Mouse (Mus musculus) stomach, embryonic 15.5 days (tissue): ENCODE results near the gene Ino80b. TPM values are rescaled to one million over a fixed set of nuclear protein-coding genes. Genes with fewer than 3 reads are reported as not detected.

Experiments used
- ATAC-seq: fragments of 200-750 bp; cut with Nextera tagmentation; 2 replicates; pipeline ENCODE4 v1.8.0; 2017; ENCODE audit warnings: low read depth, moderate number of reproducible peaks, moderate TSS enrichment; ENCODE audit not compliant: insufficient read depth, low FRiP score
- H3K27ac ChIP-seq: fragments of 300-500 bp; sonication (generic); 2 replicates; pipeline ENCODE4 v1.5.1; 2015; ENCODE audit warnings: mild to moderate bottlenecking, inconsistent platforms
- H3K27me3 ChIP-seq: fragments of 300-500 bp; sonication (generic); replicated peaks from 2 replicates; pipeline ENCODE4 v1.6.1; 2015; ENCODE audit warnings: inconsistent platforms
- H3K36me3 ChIP-seq: fragments of 300-500 bp; sonication (generic); 2 replicates; pipeline ENCODE4 v1.6.1; 2015; ENCODE audit warnings: inconsistent platforms
- H3K4me1 ChIP-seq: fragments of 300-500 bp; sonication (generic); 2 replicates; pipeline ENCODE4 v1.6.1; 2015; ENCODE audit warnings: inconsistent platforms
- H3K4me2 ChIP-seq: fragments of 300-500 bp; sonication (generic); 2 replicates; pipeline ENCODE4 v1.6.1; 2015; ENCODE audit warnings: mild to moderate bottlenecking, inconsistent platforms
- H3K4me3 ChIP-seq: fragments of 300-500 bp; sonication (generic); replicated peaks from 2 replicates; pipeline ENCODE4 v1.5.1; 2015; ENCODE audit warnings: inconsistent platforms
- H3K9ac ChIP-seq: fragments of 300-500 bp; sonication (generic); 2 replicates; pipeline ENCODE4 v1.6.1; 2015; ENCODE audit warnings: inconsistent platforms
- H3K9me3 ChIP-seq: fragments of 300-500 bp; sonication (generic); 2 replicates; pipeline ENCODE4 v1.6.1; 2016; ENCODE audit warnings: inconsistent platforms
- WGBS: fragments of 180-500 bp; shearing (Covaris S2); methylation state at CpG from one replicate; pipeline ENCODE4 v1.1.7; 2015; 5-methylcytosine and 5-hydroxymethylcytosine counted together
- polyA plus RNA-seq: library from polyadenylated mRNA; unstranded; fragments of >200 nt; fragmentation: Nextera tagmentation; extraction: Ambion mirVana; gene quantifications from 2 replicates; pipeline ENCODE4 v1.2.1, GENCODE M21; 2015

Gene Ino80b
- polyA plus RNA-seq, 1 experiment from 2014 or later = 11.4 TPM

GRCm38 (mm10) chr6:83122961-83123360 is 2.3 kb downstream of the Ino80b start:
- Histone ChIP-seq H3K4me2 (peak overlapping the region; percentile 97), H3K4me1 (peaks cover 45% of the 10 kb centered on the region), H3K27me3 (no peaks in the 10 kb centered on the region), H3K9ac (no peak overlapping the region), H3K27ac (peak overlapping the region; percentile 98; the same call in 1 of the 2 replicates), H3K9me3 (no peaks in the 10 kb centered on the region), H3K4me3 (peak overlapping the region; percentile 59; the same call in 1 of the 2 replicates), H3K36me3 (peaks cover 9% of the 10 kb centered on the region)
- no peak for ATAC-seq
- WGBS = 79% methylated on average over 5 of the region's 5 CpGs

DNA sequence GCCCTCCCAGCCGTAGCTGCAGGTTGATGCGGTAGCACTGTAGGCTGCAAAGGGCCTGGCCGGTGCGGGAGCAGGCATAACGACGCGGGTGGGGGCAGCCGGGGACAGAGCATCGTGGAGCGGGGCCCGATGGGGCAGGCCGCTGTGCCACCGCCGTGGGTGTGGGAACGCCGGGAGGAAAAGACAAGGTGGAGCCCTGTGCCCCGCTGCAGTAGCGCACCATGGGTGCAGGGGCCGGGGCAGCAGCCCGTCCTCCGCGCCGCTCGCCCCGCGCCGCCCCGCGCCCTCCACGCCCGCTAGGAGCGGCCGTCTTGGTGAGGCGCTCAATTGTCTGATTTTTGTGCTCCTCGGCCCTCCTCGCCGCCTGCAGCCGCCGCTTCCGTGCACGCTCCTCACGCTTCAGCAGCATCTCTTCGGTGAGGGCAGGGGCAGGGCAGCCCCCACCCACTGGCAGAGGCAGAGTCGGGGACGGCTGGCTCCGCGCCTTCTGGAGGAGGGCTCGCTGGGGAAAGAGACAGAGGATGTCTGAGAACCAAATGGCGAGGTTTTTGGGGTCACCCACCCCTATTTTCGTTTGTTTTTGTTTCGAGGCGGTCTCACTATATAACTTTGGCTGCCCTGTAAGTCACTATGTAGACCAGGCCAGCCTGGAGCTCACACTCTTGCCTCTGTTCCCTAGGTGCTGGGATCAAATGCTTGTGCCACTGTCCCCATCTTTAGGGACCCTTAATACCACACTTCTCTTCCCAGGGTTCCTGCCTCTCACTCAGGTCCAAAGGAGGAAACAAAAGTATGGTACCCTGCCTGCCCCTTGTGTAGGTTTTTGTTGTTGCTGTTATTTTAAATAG is 3.1 kb downstream of the Ino80b start:
- peak overlapping the region; percentile 98 for H3K27ac ChIP-seq

DNA sequence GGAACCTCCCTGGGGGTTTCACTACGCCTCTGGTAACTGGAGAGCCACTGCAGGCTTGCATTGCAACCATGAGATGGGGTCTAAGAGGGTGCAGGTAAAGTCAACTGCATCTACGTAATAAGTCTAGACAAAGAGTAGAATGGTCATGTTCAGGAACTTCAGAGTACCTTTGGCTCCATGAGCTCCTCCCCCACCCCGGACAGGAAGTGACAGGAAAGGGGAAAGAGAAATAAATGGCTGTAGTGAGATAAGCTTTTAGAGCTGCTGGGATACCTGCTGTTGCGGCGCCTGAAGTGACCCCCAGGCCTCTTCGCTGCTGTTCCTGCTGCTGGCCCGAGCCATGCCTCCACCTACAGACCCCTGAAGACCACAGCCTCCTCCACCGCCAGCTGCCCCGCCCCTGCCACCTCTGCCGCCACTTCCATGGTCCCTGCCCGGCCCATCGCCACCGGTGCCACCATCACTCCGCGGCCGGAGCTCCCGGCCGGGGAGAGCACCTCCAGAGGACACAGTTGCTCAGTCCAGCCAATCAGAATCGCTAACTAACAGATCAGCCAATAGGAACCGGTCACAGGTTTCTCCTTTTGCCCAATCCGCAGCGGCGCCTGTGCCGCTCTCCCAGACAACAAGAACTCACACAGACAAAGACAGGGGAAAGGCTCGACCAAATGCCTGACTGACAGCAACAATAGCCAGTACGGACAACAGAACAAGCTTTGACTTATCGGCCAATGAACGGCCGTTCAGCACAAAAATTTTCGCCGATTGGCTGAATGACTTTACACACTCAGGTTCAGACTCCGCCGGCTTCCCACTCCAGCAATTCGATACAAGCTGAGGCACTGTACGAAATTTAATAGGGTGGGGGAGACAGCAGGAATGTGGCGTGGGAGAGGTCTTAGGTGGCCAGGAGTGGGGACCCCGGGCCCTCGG is 4.0 kb downstream of the Ino80b start, which contains the start of gene Wbp1:
Wbp1 (minus strand) TSS at position 630 of the 933 bp plus-strand sequence.
- Histone ChIP-seq H3K27ac (peak within 1 kb of the TSS; percentile 98), H3K4me3 (peak within 1 kb of the TSS; percentile 59), H3K4me1 (peaks cover 53% of the 10 kb centered on the region), H3K9me3 (no peaks in the 10 kb centered on the region), H3K36me3 (peaks cover 18% of the 10 kb centered on the region), H3K9ac (peak within 1 kb of the TSS; percentile 75), H3K27me3 (no peaks in the 10 kb centered on the region), H3K4me2 (peak within 1 kb of the TSS; percentile 97)
- peak; percentile 95 for ATAC-seq
- WGBS = under 1% methylated on average over 38 of the region's 38 CpGs

More for the DNA sequence above, 3.1 kb downstream of the Ino80b start:
- H3K9me3 ChIP-seq = no peaks in the 10 kb centered on the region
- under 1% methylated on average over 50 of the region's 52 CpGs for WGBS
- no peaks in the 10 kb centered on the region for H3K27me3 ChIP-seq
- no peak for ATAC-seq
- peaks cover 13% of the 10 kb centered on the region for H3K36me3 ChIP-seq
- H3K4me3 ChIP-seq = peak overlapping the region; percentile 59
- peaks cover 45% of the 10 kb centered on the region for H3K4me1 ChIP-seq
- peak overlapping the region; percentile 75 for H3K9ac ChIP-seq
- peak overlapping the region; percentile 97 for H3K4me2 ChIP-seq

- peaks cover 18% of the 10 kb centered on the region for H3K36me3 ChIP-seq
- no peak overlapping the region for H3K27ac ChIP-seq
- H3K4me1 ChIP-seq = peaks cover 57% of the 10 kb centered on the region
- H3K4me3 ChIP-seq = no peak overlapping the region; the same call in 1 of the 2 replicates
- H3K9ac ChIP-seq = no peak overlapping the region
- WGBS = 78% methylated on average over 7 of the region's 7 CpGs
- H3K27me3 ChIP-seq = no peaks in the 10 kb centered on the region
- peak overlapping the region; percentile 97; the same call in 1 of the 2 replicates for H3K4me2 ChIP-seq
- no peaks in the 10 kb centered on the region for H3K9me3 ChIP-seq
- ATAC-seq = no peak
Observed at GRCm38 (mm10) chr6:83119734-83120051, 5.5 kb downstream of the Ino80b start.

DNA sequence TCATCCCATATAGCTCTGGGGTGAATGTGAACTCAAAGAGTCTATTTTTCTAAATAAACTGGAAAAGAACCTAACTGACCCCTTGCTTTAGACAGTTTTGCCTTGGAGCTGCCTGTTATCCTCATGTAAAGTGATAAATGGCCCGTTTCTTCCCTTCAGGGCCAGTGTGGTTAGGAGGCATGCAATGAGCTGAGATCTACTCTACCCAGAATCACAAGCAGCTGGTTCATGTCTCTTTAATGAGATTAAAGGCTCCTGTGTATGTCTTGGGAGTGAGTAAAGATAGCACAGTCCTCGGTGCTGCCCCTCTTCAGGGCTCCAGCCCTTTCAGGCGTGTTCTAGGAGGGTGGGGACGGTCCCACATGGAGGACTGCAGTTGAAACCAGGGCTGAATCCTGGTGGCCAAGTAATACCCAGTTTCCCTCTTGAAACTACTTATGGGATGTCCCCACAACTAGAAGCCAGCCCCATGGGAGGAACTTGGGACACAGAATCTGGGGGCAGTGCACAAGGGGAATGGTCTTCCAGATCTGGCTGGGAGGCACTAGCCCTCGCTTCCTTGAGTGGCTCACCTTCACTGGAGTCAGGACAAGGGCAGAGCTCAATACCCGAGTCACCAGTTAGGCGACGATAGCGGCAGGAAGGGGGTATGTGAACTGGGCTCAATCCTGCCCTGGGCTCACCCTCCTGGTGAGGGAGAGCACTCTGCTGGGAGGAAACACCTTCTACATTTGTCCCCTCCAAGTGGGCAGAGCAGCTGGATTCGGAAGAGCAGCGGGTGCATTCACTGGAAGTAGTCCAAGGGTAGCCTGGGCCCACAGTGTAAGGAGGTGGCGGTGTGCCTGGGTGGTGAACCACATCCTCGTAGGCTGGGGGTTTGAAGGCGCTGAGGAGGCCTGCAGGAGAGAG is 6.2 kb downstream of the Ino80b start:
- no peak overlapping the region for H3K27ac ChIP-seq
- no peak overlapping the region for H3K4me3 ChIP-seq
- no peaks in the 10 kb centered on the region for H3K9me3 ChIP-seq
- no peak for ATAC-seq
- H3K4me1 ChIP-seq = peaks cover 55% of the 10 kb centered on the region
- WGBS = 75% methylated on average over 14 of the region's 14 CpGs
- H3K36me3 ChIP-seq = peaks cover 18% of the 10 kb centered on the region
- no peak overlapping the region for H3K4me2 ChIP-seq
- no peak overlapping the region for H3K9ac ChIP-seq
- H3K27me3 ChIP-seq = no peaks in the 10 kb centered on the region

DNA sequence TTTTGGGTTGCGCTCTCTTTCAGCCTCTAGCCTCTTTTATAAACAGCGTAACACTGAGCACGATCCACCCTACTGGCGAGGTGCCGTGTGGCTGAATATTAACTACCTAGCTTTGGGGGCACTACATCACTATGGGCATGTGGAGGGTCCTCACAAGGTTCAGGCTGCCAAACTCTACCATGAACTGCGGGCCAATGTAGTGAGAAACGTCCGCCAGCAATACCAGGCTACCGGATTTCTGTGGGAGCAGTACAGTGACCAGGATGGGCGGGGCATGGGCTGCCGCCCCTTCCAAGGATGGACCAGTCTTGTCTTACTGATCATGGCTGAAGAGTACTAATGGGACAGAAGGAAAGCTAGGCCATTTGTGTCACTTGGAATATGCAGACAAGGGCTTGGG is 6.9 kb downstream of the Ino80b start:
- 81% methylated on average over 11 of the region's 11 CpGs for WGBS
- no peaks in the 10 kb centered on the region for H3K9me3 ChIP-seq
- H3K4me3 ChIP-seq = no peak overlapping the region
- peaks cover 18% of the 10 kb centered on the region for H3K36me3 ChIP-seq
- peaks cover 52% of the 10 kb centered on the region for H3K4me1 ChIP-seq
- no peak overlapping the region for H3K4me2 ChIP-seq
- ATAC-seq = no peak
- H3K27ac ChIP-seq = no peak overlapping the region
- no peaks in the 10 kb centered on the region for H3K27me3 ChIP-seq
- no peak overlapping the region for H3K9ac ChIP-seq

GRCm38 (mm10) chr6:83117616-83118015 is 7.6 kb downstream of the Ino80b start:
- Histone ChIP-seq H3K4me1 (peaks cover 46% of the 10 kb centered on the region), H3K4me2 (no peak overlapping the region), H3K36me3 (peaks cover 18% of the 10 kb centered on the region), H3K27ac (no peak overlapping the region), H3K9me3 (no peaks in the 10 kb centered on the region), H3K27me3 (no peaks in the 10 kb centered on the region), H3K4me3 (no peak overlapping the region), H3K9ac (no peak overlapping the region)
- WGBS = 83% methylated on average over 13 of the region's 13 CpGs
- no peak for ATAC-seq

DNA sequence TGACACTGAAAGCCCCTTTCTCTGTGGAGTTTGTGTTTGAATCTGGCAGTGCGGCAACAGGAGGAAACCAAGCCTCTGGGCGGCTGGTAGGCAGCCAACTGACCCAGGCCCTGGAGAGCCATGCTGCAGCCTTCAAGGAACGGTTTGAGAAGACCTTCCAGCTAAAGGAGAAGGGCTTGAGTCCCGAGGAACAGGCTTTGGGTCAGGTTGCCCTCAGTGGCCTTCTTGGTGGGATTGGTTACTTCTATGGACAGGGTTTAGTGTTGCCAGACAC is 8.1 kb downstream of the Ino80b start:
- no peak overlapping the region for H3K9ac ChIP-seq
- H3K4me2 ChIP-seq = peak overlapping the region; percentile 88; the same call in 1 of the 2 replicates
- WGBS = 83% methylated on average over 4 of the region's 4 CpGs

GRCm38 (mm10) chr6:83116373-83117164 is 8.7 kb downstream of the Ino80b start:
- peak overlapping the region; percentile 88 for H3K4me2 ChIP-seq

More for the DNA sequence above, 8.1 kb downstream of the Ino80b start:
- no peak overlapping the region for H3K4me3 ChIP-seq
- H3K27me3 ChIP-seq = no peaks in the 10 kb centered on the region
- peaks cover 40% of the 10 kb centered on the region for H3K4me1 ChIP-seq
- no peak for ATAC-seq
- no peak overlapping the region for H3K27ac ChIP-seq
- H3K9me3 ChIP-seq = no peaks in the 10 kb centered on the region
- peaks cover 18% of the 10 kb centered on the region for H3K36me3 ChIP-seq

DNA sequence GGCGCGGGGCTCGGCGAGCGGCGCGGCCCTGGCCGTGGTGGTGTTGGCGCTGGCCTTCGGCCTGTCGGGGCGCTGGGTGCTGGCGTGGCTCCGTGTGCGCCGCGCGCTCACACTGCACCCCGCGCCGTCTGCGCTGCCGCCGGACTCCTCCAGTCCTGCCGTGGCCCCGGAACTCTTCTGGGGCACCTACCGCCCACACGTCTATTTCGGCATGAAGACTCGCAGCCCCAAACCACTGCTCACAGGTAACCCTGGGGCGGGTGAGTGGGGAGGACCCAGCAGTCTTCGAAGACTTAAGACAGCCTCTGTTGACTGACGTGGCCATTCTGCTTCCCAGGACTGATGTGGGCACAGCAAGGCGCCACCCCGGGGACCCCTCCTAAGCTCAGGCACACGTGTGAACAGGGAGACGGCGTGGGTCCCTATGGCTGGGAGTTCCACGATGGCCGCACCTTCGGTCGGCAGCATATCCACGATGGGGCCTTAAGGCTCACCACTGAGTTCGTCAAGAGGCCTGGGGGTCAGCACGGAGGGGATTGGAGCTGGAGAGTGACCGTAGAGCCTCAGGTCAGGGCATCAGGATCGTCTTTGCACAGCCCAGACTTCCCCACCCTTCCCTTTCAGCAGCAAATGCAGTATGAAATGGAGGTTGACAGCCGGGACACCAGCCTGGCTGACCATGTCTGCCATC is 9.4 kb downstream of the Ino80b start:
- Histone ChIP-seq H3K36me3 (peaks cover 18% of the 10 kb centered on the region), H3K4me1 (peaks cover 39% of the 10 kb centered on the region), H3K27me3 (no peaks in the 10 kb centered on the region), H3K9me3 (no peaks in the 10 kb centered on the region), H3K4me3 (peak overlapping the region; percentile 68), H3K4me2 (peak overlapping the region; percentile 88), H3K27ac (peak overlapping the region; percentile 86), H3K9ac (peak overlapping the region; percentile 66)
- ATAC-seq = peak; percentile 54
- WGBS = 1% methylated on average over 38 of the region's 48 CpGs

More at GRCm38 (mm10) chr6:83116373-83117164, 8.7 kb downstream of the Ino80b start:
- peaks cover 18% of the 10 kb centered on the region for H3K36me3 ChIP-seq
- H3K4me3 ChIP-seq = peak overlapping the region; percentile 68
- ATAC-seq = no peak
- no peaks in the 10 kb centered on the region for H3K27me3 ChIP-seq
- peaks cover 39% of the 10 kb centered on the region for H3K4me1 ChIP-seq
- H3K9ac ChIP-seq = peak overlapping the region; percentile 66; the same call in 1 of the 2 replicates
- H3K27ac ChIP-seq = no peak overlapping the region
- no peaks in the 10 kb centered on the region for H3K9me3 ChIP-seq
- WGBS = 65% methylated on average over 11 of the region's 11 CpGs
